Mouse (Mus musculus) neural tube, embryonic 10.5 days (tissue): ENCODE measurements around the gene Dmd.
A peak's percentile ranks its signal among the peaks of the same experiment; 100 is the strongest.
"Not testable (repeated sequence)": the region's sequence is repeated elsewhere in the genome, so short reads cannot be mapped to it uniquely, and the experiment has no call there.

ENCODE experiments used
- DNase-seq: peaks from one replicate; pipeline ENCODE4 v3.0.0-alpha.2; 2017; ENCODE audit warnings: low spot score; ENCODE audit errors: extremely low spot score

The Dmd gene

GRCm38 (mm10) chrX:82948630-82949029 is at the start of gene Dmd:
Dmd (plus strand) TSS chrX:82948870.
- DNase-seq = no peak

- no peak for DNase-seq
These were observed 47.2 kb upstream of the Dmd start for GRCm38 (mm10) chrX:82901515-82901914.

- no peak for DNase-seq
These were observed 39.0 kb downstream of the Dmd start for GRCm38 (mm10) chrX:82987683-82988082.

DNA sequence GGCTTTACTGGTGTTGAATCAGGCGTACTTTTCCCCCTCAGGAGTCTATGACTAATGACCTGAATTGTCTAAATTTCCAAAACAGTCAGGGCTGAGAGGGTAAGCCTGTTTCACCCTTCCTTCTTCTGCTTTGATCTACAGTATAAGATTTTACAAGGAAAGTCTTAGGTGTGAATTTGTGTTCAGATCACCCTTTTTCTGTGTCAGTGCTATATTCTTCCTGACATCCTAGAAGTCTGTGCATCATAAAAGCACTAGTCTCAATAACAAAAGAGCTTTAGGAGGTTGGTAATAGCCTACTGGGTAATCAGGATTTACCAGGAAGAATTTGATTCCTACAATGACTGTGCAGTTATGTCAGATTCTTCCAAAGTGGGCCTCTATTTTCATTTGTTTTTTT is 101.5 kb downstream of the Dmd start:
- no peak for DNase-seq

DNA sequence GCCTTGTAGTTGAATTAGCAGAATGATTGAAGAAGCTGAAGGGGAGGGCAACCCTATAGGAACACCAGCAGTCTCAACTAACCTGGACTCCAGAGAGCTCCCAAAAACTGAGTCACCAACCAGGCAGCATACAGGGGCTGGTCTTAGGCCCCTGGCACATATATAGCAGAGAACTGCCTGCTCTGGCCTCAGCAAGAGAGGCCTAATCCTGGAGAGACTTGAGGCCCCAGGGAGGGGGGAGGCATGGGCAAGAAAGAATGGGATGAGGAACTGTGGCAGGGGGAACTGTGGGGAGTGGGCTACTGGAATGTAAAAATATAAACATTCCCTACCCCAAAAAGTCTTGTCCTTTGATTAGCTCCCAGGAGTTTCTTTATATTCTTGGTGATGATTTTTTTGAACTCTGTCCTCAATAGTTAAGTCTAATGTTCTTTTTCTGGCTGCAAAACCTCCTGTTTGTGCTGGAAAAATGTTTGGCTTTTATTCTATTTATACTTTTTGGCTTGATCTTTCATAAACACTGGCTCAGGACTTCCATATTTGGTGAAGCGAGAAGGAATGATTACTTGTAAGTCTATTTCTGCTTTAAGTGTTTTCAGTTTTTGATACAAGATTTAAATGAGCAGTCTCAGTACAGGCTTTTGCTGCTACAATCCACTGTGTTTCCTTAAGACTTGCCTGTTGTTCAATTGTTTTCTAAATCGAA is 167.7 kb downstream of the Dmd start:
- DNase-seq = no peak

DNA sequence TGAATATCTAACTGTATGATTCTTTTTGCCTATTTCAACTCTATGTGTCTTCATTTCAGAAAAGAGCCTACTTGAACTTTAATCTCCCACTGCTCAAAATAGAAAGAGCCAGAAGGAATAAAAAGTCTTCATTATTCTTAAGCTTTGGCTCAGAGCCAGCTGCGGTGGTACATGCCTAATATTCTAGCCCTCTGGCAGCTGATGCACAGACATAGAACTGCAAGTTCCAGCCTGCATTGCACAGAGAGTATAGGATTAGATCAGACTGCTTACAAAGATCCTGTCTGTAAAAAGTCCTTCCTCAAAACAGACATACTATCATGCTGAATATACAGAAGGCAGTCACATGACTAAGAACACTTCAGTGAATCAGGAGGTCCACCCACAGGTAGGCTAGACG is 168.5 kb downstream of the Dmd start:
- DNase-seq = no peak

GRCm38 (mm10) chrX:83220563-83220962 is 271.9 kb downstream of the Dmd start:
- DNase-seq = no peak

GRCm38 (mm10) chrX:83221050-83221449 is 272.4 kb downstream of the Dmd start:
- DNase-seq = no peak

DNA sequence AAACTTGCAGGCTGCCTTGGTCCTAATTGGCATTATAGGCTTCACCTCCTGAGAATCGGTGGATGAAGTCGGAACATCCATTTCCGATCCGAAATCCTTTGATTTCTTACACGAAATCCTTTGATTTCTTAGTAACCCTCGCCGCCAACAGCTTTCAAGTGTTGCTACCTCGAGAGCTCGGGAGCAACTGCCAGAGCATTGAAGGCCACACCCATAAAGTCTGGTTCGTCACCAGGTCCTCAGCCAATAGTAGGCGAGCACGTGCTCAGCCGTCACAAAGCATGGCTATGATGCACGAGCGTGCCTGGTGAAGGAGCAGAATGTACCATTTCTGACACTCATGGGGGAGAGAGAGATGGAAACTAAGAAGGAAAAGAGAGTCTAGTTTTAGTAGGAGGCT is 538.9 kb downstream of the Dmd start, which contains the start of gene Tsga8:
TSS of gene Tsga8 (minus strand) at position 327 of the 400 bp plus-strand sequence.
- no peak for DNase-seq

GRCm38 (mm10) chrX:83674998-83675397 is 726.3 kb downstream of the Dmd start:
- peak; percentile 13 for DNase-seq

GRCm38 (mm10) chrX:83686547-83686946 is 737.9 kb downstream of the Dmd start:
- DNase-seq = no peak

DNA sequence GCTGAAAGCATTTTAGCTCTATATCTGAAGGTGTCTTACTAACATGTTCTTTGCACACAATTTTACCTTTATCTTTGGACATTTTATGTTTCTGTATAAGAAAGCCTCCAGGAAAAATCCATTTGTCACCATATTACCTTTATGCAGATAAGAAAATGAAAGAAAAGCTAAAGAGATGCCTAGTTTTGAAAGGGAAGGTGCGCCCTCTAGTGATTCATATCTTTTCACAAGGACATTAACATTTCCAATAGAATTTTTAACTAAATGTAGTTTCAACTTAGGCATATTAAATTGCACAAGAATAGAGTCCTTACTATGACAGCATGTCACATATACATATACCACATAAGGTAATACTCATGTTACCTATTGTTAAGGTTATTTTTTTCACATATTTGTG is 791.9 kb downstream of the Dmd start:
- DNase-seq = no peak

DNA sequence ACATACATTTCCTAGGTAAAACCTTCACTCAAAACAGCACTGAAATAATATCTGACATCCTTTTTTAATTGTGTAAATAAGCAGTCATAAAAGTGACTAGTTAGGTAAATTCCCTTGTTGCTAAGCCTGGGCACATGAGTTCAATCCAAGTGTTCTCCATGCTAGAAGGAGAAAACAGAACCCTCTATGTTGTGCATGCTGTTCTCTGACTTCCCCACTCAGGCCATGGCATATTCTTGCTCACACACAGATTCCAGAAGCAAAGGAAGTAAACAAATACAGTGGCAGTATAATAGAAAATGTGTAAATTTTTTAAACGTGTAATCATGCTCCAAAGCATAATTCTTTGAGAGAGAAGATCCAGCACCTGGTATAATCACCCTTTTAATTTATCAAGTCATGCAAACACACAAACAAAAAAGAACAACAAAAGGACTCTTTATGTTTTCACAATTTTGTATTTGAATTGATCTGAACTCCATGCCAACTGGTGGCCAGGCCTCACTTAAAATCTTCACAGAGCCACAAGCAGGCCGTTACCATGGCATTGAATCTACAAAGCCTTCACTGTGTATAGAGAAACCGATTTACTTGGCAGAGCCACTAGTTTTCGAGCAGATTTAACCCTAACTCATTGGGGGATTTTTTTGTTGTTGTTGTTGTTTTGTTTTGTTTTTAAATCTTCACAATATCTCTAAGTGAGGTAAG is 797.8 kb downstream of the Dmd start:
- DNase-seq = no peak

DNA sequence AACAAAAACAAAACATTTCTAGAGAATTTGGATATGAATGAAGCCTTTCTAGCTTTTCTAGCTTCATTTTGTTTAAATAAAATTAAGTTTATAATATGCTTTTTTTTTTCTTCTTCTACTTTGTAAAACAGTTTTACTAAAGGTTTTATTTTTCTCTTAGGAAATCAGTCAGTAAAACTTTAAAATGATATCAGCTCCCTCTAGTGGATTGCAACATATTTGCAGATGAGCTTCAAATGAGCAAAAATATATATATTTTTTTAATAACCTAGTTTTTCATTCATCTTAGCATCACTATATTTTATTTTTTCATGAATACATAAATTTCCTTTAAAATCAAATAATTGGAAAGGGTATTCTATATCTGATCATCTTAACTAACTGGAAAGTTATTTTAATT is 838.7 kb downstream of the Dmd start:
- DNase-seq = no peak

DNA sequence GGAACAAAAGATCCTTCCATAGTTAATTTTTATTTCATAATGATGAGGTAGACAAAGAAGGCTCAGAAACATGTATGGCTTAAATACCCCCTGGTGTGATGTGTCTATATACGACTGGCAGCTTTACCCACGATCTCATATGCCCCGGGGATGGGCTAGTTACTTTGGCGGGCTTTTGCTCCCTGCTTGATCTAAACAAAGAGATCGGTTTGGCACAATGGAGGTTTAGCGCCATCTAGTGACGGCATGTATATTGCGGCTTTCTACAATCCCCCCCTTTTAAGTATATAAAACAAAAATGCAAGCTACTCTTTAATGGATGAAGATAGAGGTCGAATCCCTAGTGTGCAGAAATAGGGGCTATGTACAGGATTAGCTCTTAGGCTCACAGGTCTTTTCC is 918.8 kb downstream of the Dmd start:
- DNase-seq = peak; percentile 14

DNA sequence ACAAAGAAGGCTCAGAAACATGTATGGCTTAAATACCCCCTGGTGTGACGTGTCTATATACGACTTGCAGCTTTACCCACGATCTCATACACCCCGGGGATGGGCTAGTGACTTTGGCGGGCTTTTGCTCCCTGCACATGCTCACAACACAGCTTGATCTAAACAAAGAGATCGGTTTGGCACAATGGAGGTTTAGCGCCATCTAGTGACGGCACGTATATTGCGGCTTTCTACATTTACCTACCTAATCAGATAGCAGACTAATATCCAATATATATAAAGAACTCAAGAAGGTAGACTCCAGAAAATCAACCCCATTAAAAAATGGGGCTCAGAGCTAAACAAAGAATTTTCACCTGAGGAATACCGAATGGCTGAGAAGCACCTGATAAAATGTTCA is 926.7 kb downstream of the Dmd start:
- DNase-seq = peak; percentile 14

- DNase-seq = no peak
These were observed 1027.2 kb downstream of the Dmd start for GRCm38 (mm10) chrX:83975895-83976294.

DNA sequence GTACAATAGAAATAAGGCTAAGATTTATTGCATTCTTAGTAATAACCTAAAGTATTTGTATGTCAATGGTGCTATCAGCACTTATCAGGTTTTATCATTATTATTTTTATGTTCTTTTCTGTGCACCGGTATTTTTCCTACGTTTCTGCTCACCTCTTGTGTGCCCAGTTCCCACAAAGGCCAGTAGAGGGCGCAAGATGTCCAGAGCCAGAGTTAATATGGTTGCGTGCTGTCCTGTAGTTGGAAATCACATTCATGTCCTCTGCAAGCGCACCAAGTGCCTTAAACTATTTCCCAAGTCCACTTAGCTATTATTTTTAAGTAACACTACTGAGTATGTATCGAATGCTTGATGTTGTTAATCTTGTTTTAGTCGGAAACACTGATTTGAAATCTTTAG is 1052.6 kb downstream of the Dmd start:
- peak; percentile 47 for DNase-seq

- not testable (repeated sequence) for DNase-seq
These were observed 1113.8 kb downstream of the Dmd start for GRCm38 (mm10) chrX:84062431-84062830.

GRCm38 (mm10) chrX:84165872-84166271 is 1217.2 kb downstream of the Dmd start:
- no peak for DNase-seq

GRCm38 (mm10) chrX:84241297-84241859 is 1292.7 kb downstream of the Dmd start:
- no peak for DNase-seq

DNA sequence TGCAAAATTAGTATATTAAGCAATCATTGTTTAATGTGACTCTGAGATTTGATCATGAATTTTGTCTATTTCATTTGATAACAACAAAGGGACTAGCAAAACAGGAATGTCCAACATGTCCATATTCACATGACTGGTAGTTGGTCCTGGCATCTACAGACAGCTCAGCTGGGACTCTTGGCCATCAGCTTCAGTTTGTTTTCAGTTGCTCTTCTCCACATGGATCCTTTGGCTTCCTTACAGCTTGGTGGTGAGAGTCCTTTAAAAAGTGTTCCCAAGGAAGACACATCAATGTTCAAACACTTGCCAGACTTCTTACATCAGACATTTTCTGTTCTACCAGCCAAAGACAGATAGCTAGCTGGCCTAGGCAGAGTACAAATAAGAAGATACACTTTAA is 1381.9 kb downstream of the Dmd start:
- DNase-seq = no peak

DNA sequence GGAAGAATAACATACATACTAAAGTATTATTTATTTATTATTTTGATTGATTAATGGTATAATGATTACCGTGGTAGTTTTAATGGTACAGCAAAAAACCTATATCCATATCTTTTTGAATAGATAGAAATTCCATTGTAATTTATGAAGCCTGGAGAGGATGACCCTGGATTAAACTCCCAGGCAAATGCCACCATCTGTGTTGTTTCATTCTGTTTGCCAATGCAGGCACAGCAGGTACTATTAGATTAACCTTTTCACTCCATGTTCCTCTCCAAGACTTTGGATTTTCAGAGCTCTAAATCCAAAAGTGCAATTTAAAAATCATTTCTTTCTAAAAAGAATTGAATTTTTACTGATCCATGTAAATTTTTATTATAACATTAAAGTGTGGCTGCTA is 1383.5 kb downstream of the Dmd start:
- no peak for DNase-seq
